Mouse (Mus musculus): ENCODE data around the gene Zfpm1.

Gene Zfpm1

GRCm38 (mm10) chr8:122282035-122282358 is at the start of gene Zfpm1:
Zfpm1 (plus strand) TSS chr8:122282141.
- no peak for DNase-seq (ENCODE audit: low spot score in 2 of 2)

- DNase-seq (ENCODE audit: low spot score in 2 of 2), result no peak
Measured at GRCm38 (mm10) chr8:122234055-122234454, 47.9 kb upstream of the Zfpm1 start.

- no peak for DNase-seq (ENCODE audit: low spot score in 2 of 2)
Measured at GRCm38 (mm10) chr8:122236521-122236920, 45.4 kb upstream of the Zfpm1 start.

DNA sequence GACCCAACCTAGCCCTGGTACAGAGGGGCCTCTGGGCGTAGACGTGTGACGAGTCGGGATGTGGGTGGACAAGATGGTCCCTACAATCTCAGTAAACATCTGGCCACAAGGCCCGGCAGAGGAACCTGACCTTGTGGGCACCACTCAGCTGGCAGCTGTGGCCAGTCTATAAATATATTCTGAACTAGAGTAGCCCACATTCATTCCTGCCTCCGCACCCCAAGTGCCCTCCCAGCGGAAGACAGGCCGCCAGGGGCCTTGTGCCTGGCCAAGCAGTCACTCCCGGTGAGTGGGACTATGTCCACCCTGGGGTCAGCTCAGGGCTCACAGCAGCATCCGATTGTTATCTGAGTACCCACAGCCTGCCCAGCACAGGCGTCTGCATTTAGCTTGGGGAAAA is 43.7 kb upstream of the Zfpm1 start:
- DNase-seq (ENCODE audit: low spot score in 2 of 2), result no peak

GRCm38 (mm10) chr8:122238731-122239130 is 43.2 kb upstream of the Zfpm1 start:
- DNase-seq (ENCODE audit: low spot score in 2 of 2), result no peak

DNA sequence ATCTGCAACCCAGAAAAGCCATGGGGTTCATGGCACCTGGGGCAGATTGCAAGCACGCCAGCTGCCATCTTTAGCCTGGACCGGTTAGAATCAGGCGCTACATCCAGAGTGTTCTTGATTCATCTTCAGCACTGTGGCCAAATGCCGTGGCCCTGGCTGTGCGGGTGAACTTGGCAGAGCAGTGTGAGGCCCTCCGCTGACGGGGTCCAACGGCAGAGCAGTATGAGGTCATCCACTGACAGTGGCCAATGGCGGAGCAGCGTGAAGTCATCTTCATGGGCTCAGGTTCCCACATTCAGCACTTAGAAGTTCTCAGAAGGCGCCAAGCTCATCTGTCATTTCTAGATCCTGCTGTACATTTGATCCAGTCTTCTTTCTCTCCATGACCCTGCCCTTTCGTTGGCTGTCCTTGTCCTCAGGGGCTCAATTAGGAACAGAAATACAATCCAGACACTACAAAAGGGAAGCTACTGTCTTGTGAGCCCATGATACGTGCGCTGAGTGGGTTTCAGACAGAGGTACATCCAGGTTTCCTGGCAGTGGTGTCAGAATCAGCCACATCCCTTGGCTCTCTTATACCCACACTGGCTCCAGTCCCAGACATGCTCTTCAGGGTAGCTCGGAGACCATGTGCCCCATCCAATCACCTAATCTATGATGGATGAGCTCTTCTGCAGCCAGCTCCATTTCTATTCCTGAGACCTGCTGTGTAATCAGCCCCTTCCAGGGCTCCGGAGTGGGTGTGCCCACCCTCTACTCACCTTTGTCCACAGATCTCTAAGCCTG is 41.5 kb upstream of the Zfpm1 start:
- DNase-seq (ENCODE audit: low spot score in 2 of 2), result no peak

GRCm38 (mm10) chr8:122243310-122243709 is 38.6 kb upstream of the Zfpm1 start:
- DNase-seq (ENCODE audit: low spot score in 2 of 2), result no peak

GRCm38 (mm10) chr8:122245161-122245560 is 36.8 kb upstream of the Zfpm1 start:
- no peak for DNase-seq (ENCODE audit: low spot score in 2 of 2)

DNA sequence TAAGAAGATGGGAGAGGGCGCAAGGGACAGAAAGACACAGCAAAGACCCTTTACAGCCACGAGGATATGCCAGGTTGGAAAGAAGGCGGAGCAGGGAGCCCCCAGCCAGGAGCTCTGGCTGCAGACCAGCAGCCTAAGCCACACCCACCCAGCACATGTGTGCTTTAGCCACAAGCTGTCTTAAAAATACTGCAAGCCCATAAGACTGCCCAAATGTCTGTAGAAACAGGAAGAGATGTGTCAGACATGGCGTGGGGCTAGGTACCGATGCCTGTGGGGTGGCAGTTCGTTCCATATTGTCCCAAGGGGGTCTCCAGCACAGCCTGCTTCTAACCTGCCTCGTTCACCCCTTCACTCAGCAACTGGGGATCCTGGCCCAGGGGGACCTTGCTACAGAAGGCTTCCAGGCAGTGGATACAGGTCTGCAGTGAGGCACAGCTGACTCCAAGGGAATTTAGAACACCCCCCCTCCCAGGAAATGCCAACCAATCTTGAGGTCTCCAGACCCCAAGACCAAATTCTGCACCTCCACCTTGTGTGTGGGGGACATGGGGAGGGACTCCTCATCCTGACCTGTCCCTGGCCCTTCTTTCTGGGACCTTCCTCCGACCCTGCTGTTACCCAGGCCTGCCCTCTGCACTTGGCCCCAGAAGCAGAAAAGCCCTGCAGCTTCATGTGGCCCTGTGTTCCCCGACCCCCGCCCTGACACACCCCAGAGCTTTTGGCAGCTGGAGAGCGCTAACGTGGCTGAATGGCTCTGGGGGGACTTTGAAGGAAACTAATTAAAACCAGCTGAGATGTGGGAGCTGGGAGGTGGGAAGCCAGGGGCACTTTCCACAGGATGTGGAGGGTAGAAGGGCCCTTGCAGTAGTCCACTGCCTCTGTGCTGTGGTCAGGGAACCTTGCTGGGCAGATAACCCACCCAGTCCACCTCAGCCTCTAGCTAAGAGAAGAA is 35.4 kb upstream of the Zfpm1 start:
- DNase-seq (ENCODE audit: low spot score in 2 of 2), result no peak

DNA sequence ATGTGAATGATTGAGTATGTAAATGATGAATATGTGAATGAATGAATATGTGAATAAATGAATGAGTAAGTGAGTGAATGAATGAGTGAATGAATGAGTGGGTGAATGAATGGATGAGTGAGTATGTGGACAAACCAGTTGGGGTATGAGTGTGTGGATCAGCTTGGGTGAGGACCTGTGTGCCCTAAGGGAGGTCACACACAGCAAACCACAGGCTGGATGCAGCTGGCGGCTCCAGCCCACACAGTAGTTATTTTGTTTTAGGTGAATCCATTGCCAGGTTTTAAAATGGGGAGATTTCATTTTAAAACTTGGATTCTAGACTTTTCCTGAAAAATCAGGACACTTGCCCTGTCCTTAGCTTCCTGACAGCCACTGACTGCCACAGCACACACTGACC is 30.2 kb upstream of the Zfpm1 start:
- DNase-seq (ENCODE audit: low spot score in 2 of 2), result no peak

- no peak for DNase-seq (ENCODE audit: low spot score in 2 of 2)
Measured at GRCm38 (mm10) chr8:122252366-122252765, 29.6 kb upstream of the Zfpm1 start.

GRCm38 (mm10) chr8:122259351-122259750 is 22.6 kb upstream of the Zfpm1 start:
- peak in 1 of 2 experiments; percentile 62 for DNase-seq (ENCODE audit: low spot score in 2 of 2)

- no peak for DNase-seq (ENCODE audit: low spot score in 2 of 2)
Measured at GRCm38 (mm10) chr8:122260755-122261154, 21.2 kb upstream of the Zfpm1 start.

DNA sequence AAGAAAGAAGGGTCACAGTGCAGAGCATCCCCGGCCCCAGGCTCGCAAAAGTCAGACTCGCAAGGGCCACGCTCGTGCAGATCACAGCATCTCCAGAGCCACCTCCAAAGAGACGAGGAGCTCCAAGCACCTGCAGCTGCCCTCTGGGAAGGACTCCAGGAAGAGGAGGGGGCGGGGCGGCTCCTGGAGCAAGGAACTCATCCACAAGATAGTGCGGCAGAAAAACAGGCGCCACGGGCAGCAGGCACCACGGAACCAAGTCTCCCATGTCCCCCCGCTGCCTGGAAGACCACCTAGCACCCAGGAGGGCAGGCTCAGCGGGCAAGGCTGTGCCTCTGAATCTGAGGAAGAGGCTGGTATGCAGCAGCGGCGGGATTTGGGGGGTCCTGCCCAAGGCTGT is 19.1 kb upstream of the Zfpm1 start:
- no peak for DNase-seq (ENCODE audit: low spot score in 2 of 2)

- DNase-seq (ENCODE audit: low spot score in 2 of 2), result no peak
Measured at GRCm38 (mm10) chr8:122264243-122264642, 17.7 kb upstream of the Zfpm1 start.

- no peak for DNase-seq (ENCODE audit: low spot score in 2 of 2)
Measured at GRCm38 (mm10) chr8:122265522-122265921, 16.4 kb upstream of the Zfpm1 start.

- no peak for DNase-seq (ENCODE audit: low spot score in 2 of 2)
Measured at GRCm38 (mm10) chr8:122266867-122267266, 15.1 kb upstream of the Zfpm1 start.

DNA sequence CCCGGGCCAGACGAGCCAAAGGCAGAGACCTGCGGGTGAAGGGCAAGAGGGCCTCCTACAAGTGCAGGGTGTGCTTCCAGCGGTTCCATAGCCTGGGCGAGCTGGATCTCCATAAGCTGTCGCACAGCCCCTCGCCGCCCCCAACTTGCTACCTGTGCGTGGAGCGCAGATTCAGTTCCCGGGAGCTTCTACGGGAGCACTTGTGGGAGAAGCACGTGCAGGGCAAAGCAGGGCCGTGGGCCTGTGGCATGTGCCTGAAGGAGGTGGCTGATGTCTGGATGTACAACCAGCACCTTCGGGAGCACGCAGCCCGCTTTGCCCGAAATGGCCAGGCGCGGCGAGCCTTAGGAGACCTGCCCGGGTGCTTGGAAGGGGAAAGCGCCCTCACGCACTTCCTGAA is 13.1 kb upstream of the Zfpm1 start:
- DNase-seq (ENCODE audit: low spot score in 2 of 2), result no peak

DNA sequence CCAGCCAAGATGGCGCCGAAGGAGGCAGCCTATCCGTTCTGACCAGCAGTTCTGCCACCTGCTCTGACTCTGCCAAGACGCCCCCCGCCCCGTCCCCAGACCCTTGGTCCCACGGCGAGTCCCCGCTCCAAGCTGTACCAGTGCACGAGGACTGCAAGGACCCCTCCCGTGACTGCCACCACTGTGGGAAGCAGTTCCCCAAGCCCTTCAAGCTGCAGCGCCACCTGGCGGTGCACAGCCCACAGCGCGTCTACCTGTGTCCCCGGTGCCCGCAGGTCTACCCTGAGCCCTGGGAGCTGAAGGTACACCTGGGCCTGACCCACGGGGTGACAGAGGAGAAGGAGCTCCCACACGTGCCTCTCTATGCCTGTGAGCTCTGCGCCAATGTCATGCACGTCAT is 12.5 kb upstream of the Zfpm1 start:
- DNase-seq (ENCODE audit: low spot score in 2 of 2), result peak; percentile 59 to 79

DNA sequence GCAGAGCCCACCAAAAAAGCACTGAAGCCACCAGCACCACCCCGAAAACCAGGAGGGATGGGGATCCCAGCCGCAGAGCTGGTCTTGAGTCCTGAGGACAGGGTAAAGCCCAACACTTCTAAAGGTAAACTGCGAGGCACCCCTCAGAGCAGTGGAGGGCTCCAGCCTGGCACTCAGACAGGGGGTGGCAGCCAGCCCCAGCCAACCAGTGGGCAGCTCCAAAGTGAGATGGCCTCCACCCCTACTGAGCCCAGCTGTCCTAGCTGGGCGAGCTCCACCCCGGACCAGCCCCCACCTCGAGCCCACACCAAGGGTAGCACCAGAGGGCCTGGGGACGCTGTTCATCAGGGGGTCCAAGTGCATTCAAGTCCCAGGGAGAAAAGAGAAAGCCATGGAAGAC is 11.4 kb upstream of the Zfpm1 start:
- DNase-seq (ENCODE audit: low spot score in 2 of 2), result no peak

DNA sequence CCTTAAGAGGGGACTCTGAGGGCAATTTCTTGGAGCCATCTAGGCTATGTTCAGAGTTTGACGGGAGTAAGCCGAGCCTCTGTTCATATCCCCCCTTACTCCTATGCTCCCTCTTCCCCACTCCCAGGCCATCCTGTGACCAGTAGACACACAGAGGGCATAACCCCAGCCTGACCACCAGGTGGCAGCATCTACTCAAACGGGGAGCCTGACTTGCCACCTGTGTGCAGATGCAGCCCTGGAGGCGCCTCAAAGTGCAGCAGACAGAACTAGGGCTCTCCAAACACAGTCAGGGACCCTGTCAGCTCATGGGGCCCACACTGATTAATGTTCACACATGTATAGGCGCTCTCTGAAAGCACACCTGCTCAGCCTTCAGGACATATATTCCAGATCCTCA is 8.8 kb upstream of the Zfpm1 start:
- peak in 1 of 2 experiments; percentile 63 for DNase-seq (ENCODE audit: low spot score in 2 of 2)

DNA sequence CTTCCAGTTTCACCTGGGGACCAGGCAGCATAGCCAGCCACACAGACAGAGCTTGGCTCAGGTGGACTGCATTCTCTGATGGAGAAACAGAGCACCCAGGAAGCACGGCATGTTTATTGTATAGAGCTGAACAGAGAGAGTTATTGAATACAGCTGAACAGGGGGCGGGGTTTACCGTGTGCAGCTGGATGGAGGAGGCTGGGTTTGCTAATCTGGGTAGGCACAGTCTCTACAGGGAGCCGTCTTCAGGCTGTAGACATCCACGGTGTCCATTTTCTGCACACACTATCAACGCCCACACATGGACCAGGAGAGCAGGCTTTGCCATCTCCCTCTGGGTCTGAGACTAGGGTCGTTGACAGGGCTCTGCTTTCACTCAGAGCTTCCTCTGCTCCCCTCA is 8.1 kb upstream of the Zfpm1 start:
- no peak for DNase-seq (ENCODE audit: low spot score in 2 of 2)
